Mouse (Mus musculus) v-Abl transformed pro-B cells (cell line): ENCODE data around the gene Myl4.

ENCODE experiments used
- in situ Hi-C, 2 experiments: fragments of 400-800 bp; cut with MboI; formaldehyde crosslinking; loops; one replicate each; pipeline ENCODE4 v1.15.1; 2025; ENCODE audit not compliant: unreplicated experiment in 2 of 2

The Myl4 gene

GRCm38 (mm10) chr11:104592066-104592835, 41.8 kb downstream of the Myl4 start:
- in situ Hi-C loops = loop anchor here (5.0 to 25.0 kb wide), 2 partner anchors 385 to 395 kb away; no protein-coding TSS in a partner anchor

- in situ Hi-C loops = loop anchor here in 1 of 2 experiments (25.0 kb wide), 1 partner anchor 391 kb away; no protein-coding TSS in a partner anchor
Measured at GRCm38 (mm10) chr11:104596365-104596764, 45.9 kb downstream of the Myl4 start.

GRCm38 (mm10) chr11:104599265-104599945, 48.9 kb downstream of the Myl4 start:
- in situ Hi-C loops = loop anchor here in 1 of 2 experiments (25.0 kb wide), 1 partner anchor 388 kb away; no protein-coding TSS in a partner anchor

GRCm38 (mm10) chr11:104600675-104601074, 50.2 kb downstream of the Myl4 start:
- in situ Hi-C loops = loop anchor here in 1 of 2 experiments (10.0 kb wide), 1 partner anchor 164 kb away; no protein-coding TSS in a partner anchor

- in situ Hi-C loops = loop anchor here in 1 of 2 experiments (10.0 kb wide), 1 partner anchor 161 kb away; no protein-coding TSS in a partner anchor
Measured at GRCm38 (mm10) chr11:104604192-104604591, 53.7 kb downstream of the Myl4 start.

- in situ Hi-C loops = loop anchor here (5.0 to 10.0 kb wide), 3 partner anchors 40 to 157 kb away; no protein-coding TSS in a partner anchor
Measured at GRCm38 (mm10) chr11:104607491-104608245, 57.2 kb downstream of the Myl4 start, which contains the start of gene Itgb3. TSS of gene Itgb3 (plus strand) at chr11:104608000.

GRCm38 (mm10) chr11:104608249-104608920, 57.9 kb downstream of the Myl4 start:
- in situ Hi-C loops = loop anchor here (5.0 to 10.0 kb wide), 3 partner anchors 39 to 156 kb away; no protein-coding TSS in a partner anchor

GRCm38 (mm10) chr11:104609033-104609684, 58.7 kb downstream of the Myl4 start:
- in situ Hi-C loops = loop anchor here (5.0 to 10.0 kb wide), 3 partner anchors 38 to 156 kb away; no protein-coding TSS in a partner anchor

- in situ Hi-C loops = loop anchor here (5.0 to 10.0 kb wide), 3 partner anchors 38 to 155 kb away; no protein-coding TSS in a partner anchor
Measured at GRCm38 (mm10) chr11:104609733-104610132, 59.3 kb downstream of the Myl4 start.

GRCm38 (mm10) chr11:104611579-104612151, 61.2 kb downstream of the Myl4 start:
- in situ Hi-C loops = no loop called here

- in situ Hi-C loops = no loop called here
Measured at GRCm38 (mm10) chr11:104613551-104613950, 63.1 kb downstream of the Myl4 start.

- in situ Hi-C loops = no loop called here
Measured at GRCm38 (mm10) chr11:104614130-104614529, 63.7 kb downstream of the Myl4 start.

- in situ Hi-C loops = no loop called here
Measured at GRCm38 (mm10) chr11:104616182-104616581, 65.7 kb downstream of the Myl4 start.

- in situ Hi-C loops = no loop called here
Measured at GRCm38 (mm10) chr11:104618638-104619076, 68.2 kb downstream of the Myl4 start.

- in situ Hi-C loops = no loop called here
Measured at GRCm38 (mm10) chr11:104619084-104620022, 68.9 kb downstream of the Myl4 start.

GRCm38 (mm10) chr11:104622040-104622962, 71.8 kb downstream of the Myl4 start:
- in situ Hi-C loops = no loop called here
